Mouse (Mus musculus) skeletal muscle tissue, postnatal 0 days (tissue): Measurements from ENCODE around the gene Sec14l5. TPM values are rescaled to one million over a fixed set of nuclear protein-coding genes. Genes with fewer than 3 reads are reported as not detected.

Experiments used
- microRNA-seq, 2 experiments: library from miRNA; unstranded; fragments of <30 nt; microRNA quantifications; one replicate each; pipeline ENCODE4; 2016
- polyA plus RNA-seq: library from polyadenylated mRNA; unstranded; fragments of >200 nt; fragmentation: Nextera tagmentation; extraction: Ambion mirVana; gene quantifications from 2 replicates; pipeline ENCODE4 v1.2.1, GENCODE M21; 2015

Sec14l5 gene
- 0.82 and 0.95 TPM in 2 replicates for polyA plus RNA-seq

DNA sequence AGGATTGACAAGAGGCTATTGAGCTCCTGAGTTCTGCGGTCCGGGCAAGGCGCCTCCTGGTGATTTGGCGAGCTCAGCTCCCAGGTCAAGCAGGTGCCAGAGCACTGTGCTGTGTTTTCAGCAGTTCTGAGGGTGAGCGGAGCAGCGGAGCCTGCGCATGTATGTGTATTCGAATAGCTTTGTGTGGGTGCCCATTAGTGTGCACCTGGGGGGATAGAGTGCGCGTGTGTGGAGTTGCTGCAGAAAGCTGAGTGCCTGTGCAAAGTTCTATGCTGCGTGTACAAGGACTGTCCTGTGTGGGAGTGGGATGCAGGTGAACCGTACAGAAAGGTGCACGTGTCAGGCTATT lies at the start of gene Sec14l5:
Gene Sec14l5, plus strand, starts transcription at position 73 of the 349 bp plus-strand sequence.

GRCm38 (mm10) chr16:5132401-5132801 lies 14.5 kb upstream of the Sec14l5 start, which contains the start of gene Ppl:
Ppl (minus strand) TSS chr16:5132421.

GRCm38 (mm10) chr16:5203668-5204433 lies 56.9 kb downstream of the Sec14l5 start, which contains the start of gene Nagpa:
Nagpa (minus strand) TSS chr16:5204012.

GRCm38 (mm10) chr16:5222140-5222539 lies 75.2 kb downstream of the Sec14l5 start, which contains the start of gene AU021092:
AU021092 (minus strand) TSS chr16:5222299.

GRCm38 (mm10) chr16:5233418-5234313 lies 86.8 kb downstream of the Sec14l5 start, which contains the start of gene Alg1:
Alg1 (plus strand) TSS chr16:5233621.

Small RNA genes lying within 50 kb of the gene (microRNA-seq; reads per million reads assigned to microRNA genes)
- 0 reads per million in 2 experiments for gene Gm23689
- gene Gm26095: 0 reads per million in 2 experiments
- gene Mir6364: 0 reads per million in 2 experiments

Other genes with a start within 250 kb of the Sec14l5 start
- gene Nudt16l1, start 208.3 kb upstream of the Sec14l5 start, polyA plus RNA-seq: 82.1 and 91.1 TPM in 2 replicates
- 20.7 and 21.9 TPM in 2 replicates for gene Anks3, start 182.9 kb upstream of the Sec14l5 start, polyA plus RNA-seq
- not detected in 2 replicates for gene Sept12, start 149.3 kb upstream of the Sec14l5 start, polyA plus RNA-seq
- gene Smim22, start 139.8 kb upstream of the Sec14l5 start, polyA plus RNA-seq: 1.2 and 1.6 TPM in 2 replicates
- 24.9 and 29.7 TPM in 2 replicates for gene Rogdi, start 133.6 kb upstream of the Sec14l5 start, polyA plus RNA-seq
- 56.4 and 61.8 TPM in 2 replicates for gene Glyr1, start 97.2 kb upstream of the Sec14l5 start, polyA plus RNA-seq
- gene Ubn1, start 97.1 kb upstream of the Sec14l5 start, polyA plus RNA-seq: 10.1 and 10.9 TPM in 2 replicates
- 0.12 and 1.6 TPM in 2 replicates for gene Ppl, start 14.7 kb upstream of the Sec14l5 start, polyA plus RNA-seq
- gene Nagpa, start 56.9 kb downstream of the Sec14l5 start, polyA plus RNA-seq: 9.1 and 10.4 TPM in 2 replicates
- 2.4 and 2.7 TPM in 2 replicates for gene AU021092, start 75.2 kb downstream of the Sec14l5 start, polyA plus RNA-seq
- 19.3 and 19.6 TPM in 2 replicates for gene Alg1, start 86.5 kb downstream of the Sec14l5 start, polyA plus RNA-seq
- 26.6 and 27.1 TPM in 2 replicates for gene Eef2kmt, start 108.9 kb downstream of the Sec14l5 start, polyA plus RNA-seq